Mouse (Mus musculus) MEL (cell line): ENCODE data around the gene Psen2. TPM values are rescaled to one million over a fixed set of nuclear protein-coding genes. Genes with fewer than 3 reads are reported as not detected.
A peak's percentile ranks its signal among the peaks of the same experiment; 100 is the strongest.

Experiments
- DNase-seq: peaks from one replicate; pipeline ENCODE4 v3.0.0; 2011; ENCODE audit warnings: low read depth, low spot score
- H3K27ac ChIP-seq: 2 replicates; pipeline ENCODE4 v1.5.1; 2012; ENCODE audit warnings: low read depth, mild to moderate bottlenecking, control low read depth, low read length, moderate library complexity; ENCODE audit not compliant: control insufficient read depth
- H3K27me3 ChIP-seq, 2 experiments: fragments of 150-350 bp in 1 of 2; sonication (generic) in 1 of 2; 2 replicates each; pipeline ENCODE4 v1.6.1; 2012; ENCODE audit warnings: low read length in 2 of 2, mild to moderate bottlenecking in 2 of 2, improper control_type of control experiment in 1 of 2, moderate library complexity in 1 of 2; ENCODE audit not compliant: insufficient read depth in 2 of 2, control insufficient read depth in 1 of 2
- H3K36me3 ChIP-seq, 2 experiments: 2 replicates each; pipeline ENCODE4 v1.6.1; 2012 to 2014; ENCODE audit warnings: low read length in 2 of 2, improper control_type of control experiment in 1 of 2, inconsistent platforms in 1 of 2, mild to moderate bottlenecking in 1 of 2; ENCODE audit not compliant: insufficient read depth in 2 of 2, control insufficient read depth in 1 of 2
- H3K4me1 ChIP-seq, 2 experiments: fragments of 150-350 bp in 1 of 2; sonication (generic) in 1 of 2; 2 replicates each; pipeline ENCODE4 v1.6.1; 2012; ENCODE audit warnings: low read length in 2 of 2, improper control_type of control experiment in 1 of 2, mild to moderate bottlenecking in 1 of 2; ENCODE audit not compliant: insufficient read depth in 2 of 2, control insufficient read depth in 1 of 2
- H3K4me3 ChIP-seq, 2 experiments: fragments of 150-350 bp in 1 of 2; sonication (generic) in 1 of 2; 2 replicates each; pipeline ENCODE4 v1.5.1; 2012; ENCODE audit warnings: low read depth in 2 of 2, low read length in 2 of 2, mild to moderate bottlenecking in 2 of 2, moderate library complexity in 2 of 2, control low read depth in 1 of 2, improper control_type of control experiment in 1 of 2; ENCODE audit not compliant: control insufficient read depth in 1 of 2, insufficient read depth in 1 of 2
- H3K79me2 ChIP-seq: 2 replicates; pipeline ENCODE4 v1.6.1; 2012; ENCODE audit warnings: mild to moderate bottlenecking, low read length, moderate library complexity; ENCODE audit not compliant: control insufficient read depth, poor library complexity, insufficient read depth
- H3K9ac ChIP-seq: 2 replicates; pipeline ENCODE4 v1.6.1; 2012; ENCODE audit warnings: low read depth, mild to moderate bottlenecking, control low read depth, low read length, moderate library complexity; ENCODE audit not compliant: control insufficient read depth, poor library complexity, severe bottlenecking
- H3K9me3 ChIP-seq: fragments of 150-350 bp; sonication (generic); replicated peaks from 2 replicates; pipeline ENCODE4 v1.6.1; 2012; ENCODE audit warnings: mild to moderate bottlenecking, low read length, improper control_type of control experiment, moderate library complexity; ENCODE audit not compliant: insufficient read depth
- BHLHE40 ChIP-seq: IDR thresholded peaks from 2 replicates; pipeline ENCODE4 v1.6.1; 2012; ENCODE audit warnings: low read depth, mild to moderate bottlenecking, inconsistent platforms, low read length, improper control_type of control experiment, borderline replicate concordance
- CHD1 ChIP-seq: IDR thresholded peaks from 2 replicates; pipeline ENCODE4 v1.6.1; 2012; ENCODE audit warnings: low read depth, mild to moderate bottlenecking, inconsistent platforms, low read length, improper control_type of control experiment
- CTCF ChIP-seq, 3 experiments: IDR thresholded peaks in 2 of 3; conservative IDR thresholded peaks in 1 of 3; 2 replicates each; pipeline ENCODE4 v1.5.1; 2011 to 2012; ENCODE audit warnings: low read length in 3 of 3, low read depth in 2 of 3, mild to moderate bottlenecking in 2 of 3, improper control_type of control experiment in 1 of 3, inconsistent platforms in 1 of 3, mixed read lengths in 1 of 3, moderate library complexity in 1 of 3; ENCODE audit not compliant: control insufficient read depth in 1 of 3, insufficient read depth in 1 of 3, poor library complexity in 1 of 3, severe bottlenecking in 1 of 3
- E2F4 ChIP-seq: IDR thresholded peaks from 2 replicates; pipeline ENCODE4 v1.6.1; 2011; ENCODE audit warnings: low read depth, low read length, improper control_type of control experiment, borderline replicate concordance
- ETS1 ChIP-seq: IDR thresholded peaks from 2 replicates; pipeline ENCODE4 v1.6.1; 2012; ENCODE audit warnings: low read depth, mild to moderate bottlenecking, inconsistent platforms, low read length, improper control_type of control experiment, moderate library complexity
- GABPA ChIP-seq: IDR thresholded peaks from 2 replicates; pipeline ENCODE4 v1.6.1; 2012; ENCODE audit warnings: low read depth, mild to moderate bottlenecking, inconsistent platforms, low read length, improper control_type of control experiment, moderate library complexity
- GATA1 ChIP-seq: IDR thresholded peaks from 2 replicates; pipeline ENCODE4 v1.6.1; 2011; ENCODE audit warnings: low read depth, low read length, improper control_type of control experiment
- HCFC1 ChIP-seq: IDR thresholded peaks from 2 replicates; pipeline ENCODE4 v1.6.1; 2012; ENCODE audit warnings: low read depth, mild to moderate bottlenecking, inconsistent platforms, low read length, improper control_type of control experiment, moderate library complexity
- JUND ChIP-seq: IDR thresholded peaks from 2 replicates; pipeline ENCODE4 v1.6.1; 2011; ENCODE audit warnings: low read depth, mild to moderate bottlenecking, improper control_type of control experiment, low read length
- KAT2A ChIP-seq: conservative IDR thresholded peaks from 2 replicates; pipeline ENCODE4 v1.6.1; 2012; ENCODE audit warnings: low read depth, low read length, improper control_type of control experiment, inconsistent platforms
- MAFK ChIP-seq: IDR thresholded peaks from 2 replicates; pipeline ENCODE4 v1.6.1; 2011; ENCODE audit warnings: low read depth, mild to moderate bottlenecking, low read length, improper control_type of control experiment, borderline replicate concordance
- MAZ ChIP-seq: IDR thresholded peaks from 2 replicates; pipeline ENCODE4 v1.6.1; 2012; ENCODE audit warnings: low read depth, mild to moderate bottlenecking, inconsistent platforms, low read length, improper control_type of control experiment
- MEF2A ChIP-seq: IDR thresholded peaks from 2 replicates; pipeline ENCODE4 v1.6.1; 2014; ENCODE audit warnings: low read depth, mild to moderate bottlenecking, inconsistent platforms, low read length, improper control_type of control experiment; ENCODE audit not compliant: poor library complexity, insufficient replicate concordance, severe bottlenecking; ENCODE audit errors: extremely low read depth
- MXI1 ChIP-seq: IDR thresholded peaks from 2 replicates; pipeline ENCODE4 v1.6.1; 2011; ENCODE audit warnings: mild to moderate bottlenecking, low read depth, low read length, improper control_type of control experiment
- NELFE ChIP-seq: IDR thresholded peaks from 2 replicates; pipeline ENCODE4 v1.6.1; 2011; ENCODE audit warnings: low read depth, low read length, improper control_type of control experiment
- POLR2AphosphoS2 ChIP-seq: IDR thresholded peaks from 2 replicates; pipeline ENCODE4 v1.6.1; 2011; ENCODE audit warnings: low read length, improper control_type of control experiment
- POLR2AphosphoS5 ChIP-seq: IDR thresholded peaks from 2 replicates; pipeline ENCODE4 v1.6.1; 2012; ENCODE audit warnings: low read depth, borderline replicate concordance, mild to moderate bottlenecking, inconsistent platforms, low read length, moderate library complexity, mixed read lengths
- RAD21 ChIP-seq: IDR thresholded peaks from 2 replicates; pipeline ENCODE4 v1.6.1; 2011; ENCODE audit warnings: mild to moderate bottlenecking, low read depth, low read length, improper control_type of control experiment
- SIN3A ChIP-seq: IDR thresholded peaks from 2 replicates; pipeline ENCODE4 v1.6.1; 2012; ENCODE audit warnings: low read length, improper control_type of control experiment, inconsistent platforms
- SMC3 ChIP-seq: IDR thresholded peaks from 2 replicates; pipeline ENCODE4 v1.6.1; 2011; ENCODE audit warnings: low read depth, low read length, improper control_type of control experiment
- UBTF ChIP-seq: IDR thresholded peaks from 2 replicates; pipeline ENCODE4 v1.6.1; 2012; ENCODE audit warnings: low read depth, mild to moderate bottlenecking, inconsistent platforms, low read length, improper control_type of control experiment, moderate library complexity, borderline replicate concordance; ENCODE audit not compliant: insufficient read depth
- USF1 ChIP-seq: IDR thresholded peaks from 2 replicates; pipeline ENCODE4 v1.6.1; 2014; ENCODE audit warnings: low read depth, mild to moderate bottlenecking, inconsistent platforms, low read length, improper control_type of control experiment, moderate library complexity
- ZC3H11A ChIP-seq: IDR thresholded peaks from 2 replicates; pipeline ENCODE4 v1.6.1; 2012; ENCODE audit warnings: low read depth, mild to moderate bottlenecking, inconsistent platforms, low read length, improper control_type of control experiment
- ZMIZ1 ChIP-seq: IDR thresholded peaks from 2 replicates; pipeline ENCODE4 v1.6.1; 2012; ENCODE audit warnings: low read depth, mild to moderate bottlenecking, inconsistent platforms, low read length, improper control_type of control experiment, moderate library complexity
- ZNF384 ChIP-seq: IDR thresholded peaks from 2 replicates; pipeline ENCODE4 v1.6.1; 2012; ENCODE audit warnings: low read depth, mild to moderate bottlenecking, inconsistent platforms, low read length, improper control_type of control experiment
- polyA plus RNA-seq, 2 experiments: library from polyadenylated mRNA; stranded (reverse) in 1 of 2; unstranded in 1 of 2; fragments of >175 nt in 1 of 2; fragments of >200 nt in 1 of 2; gene quantifications; 2 replicates each; pipeline versions ENCODE4 v1.2.1 to v1.2.4; 2012; ENCODE audit warnings: low replicate concordance in 2 of 2, low read depth in 1 of 2; ENCODE audit not compliant: insufficient read length in 2 of 2, insufficient read depth in 1 of 2, missing spikeins in 1 of 2
- total RNA-seq: library from RNA; depleted of rRNA; stranded (reverse); fragments of 300-350 nt; gene quantifications from 2 replicates; pipeline ENCODE4 v1.2.3, GENCODE M21; 2012

Psen2 gene
- total and polyA plus RNA-seq, 3 experiments: 35.0 to 39.2 TPM; not detected in 1

DNA sequence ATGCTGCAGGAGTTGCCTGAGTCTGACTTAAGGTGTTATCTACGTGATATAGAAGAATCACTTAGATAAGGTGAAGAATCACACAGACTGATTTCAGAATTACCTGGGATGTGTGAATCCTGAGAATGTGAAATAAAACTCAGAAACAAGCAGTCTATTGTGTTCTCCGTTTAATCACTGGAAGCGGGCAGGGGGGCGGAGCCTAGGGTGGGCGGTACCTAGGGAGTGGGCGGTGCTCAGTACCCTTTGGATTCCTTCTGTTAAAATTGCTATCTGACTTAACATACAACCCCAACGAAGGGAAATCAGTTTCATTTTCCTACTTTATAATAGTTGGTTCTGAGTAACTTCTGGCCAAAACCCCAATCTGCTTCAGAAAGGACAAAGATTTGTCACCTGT, 2.2 kb upstream of the Psen2 start:
- H3K36me3 ChIP-seq: peaks cover 0 to 44% of the 10 kb centered on the region in 2 experiments; a peak in 2 of 4 replicates
- TF ChIP-seq SIN3A: 0 out of 2 replicates have a peak, but pooled peaks have one; percentile 7
- TF ChIP-seq ZNF384: no peak
- no peaks in the 10 kb centered on the region for H3K79me2 ChIP-seq
- peak overlapping the region; percentile 46 for H3K9ac ChIP-seq
- H3K27ac ChIP-seq: no peak overlapping the region
- no peaks in the 10 kb centered on the region for H3K27me3 ChIP-seq
- peak; percentile 76 for DNase-seq
- H3K9me3 ChIP-seq: no peaks in the 10 kb centered on the region
- H3K4me3 ChIP-seq: peak overlapping the region; percentile 44 to 55
- peaks cover 11 to 38% of the 10 kb centered on the region in 2 experiments for H3K4me1 ChIP-seq

DNA sequence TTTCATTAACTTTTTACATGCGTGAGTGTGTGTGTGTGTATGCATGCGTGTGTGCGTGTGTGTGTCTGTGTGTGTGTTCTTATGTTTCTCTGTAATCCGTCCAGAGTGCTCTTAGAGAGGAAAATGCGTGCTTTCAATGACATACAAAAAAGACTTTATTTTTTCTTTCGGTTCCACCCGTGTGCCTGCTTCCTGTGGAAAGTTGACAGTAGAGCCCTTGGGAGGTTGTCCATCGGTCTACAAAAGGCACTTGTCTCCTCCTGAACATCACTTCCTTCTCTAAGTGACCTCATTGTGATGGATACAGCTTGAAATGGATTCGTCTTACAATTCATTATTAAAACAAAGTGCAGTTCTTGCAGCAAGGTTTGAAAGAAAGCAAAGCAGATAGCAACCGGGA, 1.6 kb upstream of the Psen2 start:
- peaks cover 0 to 48% of the 10 kb centered on the region in 2 experiments; a peak in 2 of 4 replicates for H3K36me3 ChIP-seq
- H3K9me3 ChIP-seq: no peaks in the 10 kb centered on the region
- H3K9ac ChIP-seq: peak overlapping the region; percentile 46
- H3K4me1 ChIP-seq: peaks cover 13 to 41% of the 10 kb centered on the region in 2 experiments
- no peak overlapping the region for H3K27ac ChIP-seq
- H3K79me2 ChIP-seq: no peaks in the 10 kb centered on the region
- DNase-seq: no peak
- TF ChIP-seq GABPA (no peak), BHLHE40 (no peak), KAT2A (no peak), E2F4 (no peak), MAZ (no peak), MEF2A (no peak), POLR2AphosphoS2 (no peak), HCFC1 (0 out of 2 replicates have a peak, but pooled peaks have one; percentile 14), ZMIZ1 (no peak), SMC3 (no peak), NELFE (no peak), USF1 (no peak), POLR2AphosphoS5 (no peak), UBTF (no peak), ZNF384 (no peak), MAFK (no peak), RAD21 (no peak), MXI1 (0 out of 2 replicates have a peak, but pooled peaks have one; percentile 24), GATA1 (no peak), ETS1 (no peak), CTCF (IDR thresholded peaks at IDR 0.05 in 2 of 3, conservative IDR thresholded peaks at IDR 0.05 in 1 of 3; ENCODE audit: control insufficient read depth in 1 of 3, insufficient read depth in 1 of 3, low read depth in 2 of 3, low read length in 3 of 3, poor library complexity in 1 of 3, severe bottlenecking in 1 of 3) (no peak), CHD1 (no peak), SIN3A (peak; percentile 35; the same call in 1 of the 2 replicates), JUND (no peak), ZC3H11A (no peak)
- H3K4me3 ChIP-seq: peak overlapping the region; percentile 44 to 55
- H3K27me3 ChIP-seq: no peaks in the 10 kb centered on the region
